Mouse (Mus musculus): ENCODE results near the gene Dydc1.
"Not testable (repeated sequence)": the region's sequence is repeated elsewhere in the genome, so short reads cannot be mapped to it uniquely, and the experiment has no call there.

Gene Dydc1

GRCm38 (mm10) chr14:41072229-41072943 is at the start of gene Dydc1:
TSS of gene Dydc1 (plus strand) at chr14:41072911.
- DNase-seq (ENCODE audit: low spot score in 2 of 2): peak; percentile 17 to 25

GRCm38 (mm10) chr14:41025087-41025486 is 47.6 kb upstream of the Dydc1 start:
- no peak for DNase-seq (ENCODE audit: low spot score in 2 of 2)

- DNase-seq (ENCODE audit: low spot score in 2 of 2): no peak
These were observed 47.0 kb upstream of the Dydc1 start for GRCm38 (mm10) chr14:41025594-41026284.

- DNase-seq (ENCODE audit: low spot score in 2 of 2): no peak
These were observed 43.4 kb upstream of the Dydc1 start for GRCm38 (mm10) chr14:41029303-41029702.

GRCm38 (mm10) chr14:41030989-41031513 is 41.7 kb upstream of the Dydc1 start:
- no peak for DNase-seq (ENCODE audit: low spot score in 2 of 2)

GRCm38 (mm10) chr14:41033135-41034110 is 39.3 kb upstream of the Dydc1 start:
- DNase-seq (ENCODE audit: low spot score in 2 of 2): peak in 1 of 2 experiments; percentile 38

- DNase-seq (ENCODE audit: low spot score in 2 of 2): peak in 1 of 2 experiments; percentile 19
These were observed 37.4 kb upstream of the Dydc1 start for GRCm38 (mm10) chr14:41035146-41035798.

- no peak for DNase-seq (ENCODE audit: low spot score in 2 of 2)
These were observed 25.3 kb upstream of the Dydc1 start for GRCm38 (mm10) chr14:41047402-41047801.

GRCm38 (mm10) chr14:41050471-41050870 is 22.2 kb upstream of the Dydc1 start:
- DNase-seq (ENCODE audit: low spot score in 2 of 2): no peak

- DNase-seq (ENCODE audit: low spot score in 2 of 2): no peak
These were observed 20.2 kb upstream of the Dydc1 start for GRCm38 (mm10) chr14:41052481-41052880.

GRCm38 (mm10) chr14:41053190-41053589 is 19.5 kb upstream of the Dydc1 start:
- not testable (repeated sequence) for DNase-seq (ENCODE audit: low spot score in 2 of 2)

- no peak for DNase-seq (ENCODE audit: low spot score in 2 of 2)
These were observed 7.5 kb upstream of the Dydc1 start for GRCm38 (mm10) chr14:41065168-41065567.

GRCm38 (mm10) chr14:41066416-41066815 is 6.3 kb upstream of the Dydc1 start:
- no peak for DNase-seq (ENCODE audit: low spot score in 2 of 2)

GRCm38 (mm10) chr14:41069108-41069507 is 3.6 kb upstream of the Dydc1 start, which contains the start of gene Dydc2:
TSS of gene Dydc2 (minus strand) at chr14:41069208.
- DNase-seq (ENCODE audit: low spot score in 2 of 2): no peak

GRCm38 (mm10) chr14:41070343-41070742 is 2.4 kb upstream of the Dydc1 start:
- DNase-seq (ENCODE audit: low spot score in 2 of 2): no peak

- no peak for DNase-seq (ENCODE audit: low spot score in 2 of 2)
These were observed 199 bp downstream of the Dydc1 start for GRCm38 (mm10) chr14:41072944-41073275.

GRCm38 (mm10) chr14:41082408-41082807 is 9.7 kb downstream of the Dydc1 start:
- DNase-seq (ENCODE audit: low spot score in 2 of 2): no peak

GRCm38 (mm10) chr14:41087509-41087908 is 14.8 kb downstream of the Dydc1 start:
- DNase-seq (ENCODE audit: low spot score in 2 of 2): no peak

GRCm38 (mm10) chr14:41090777-41091176 is 18.1 kb downstream of the Dydc1 start:
- no peak for DNase-seq (ENCODE audit: low spot score in 2 of 2)

GRCm38 (mm10) chr14:41094114-41094513 is 21.4 kb downstream of the Dydc1 start:
- no peak for DNase-seq (ENCODE audit: low spot score in 2 of 2)

- no peak for DNase-seq (ENCODE audit: low spot score in 2 of 2)
These were observed 23.7 kb downstream of the Dydc1 start for GRCm38 (mm10) chr14:41096296-41096860.
